Mouse (Mus musculus): ENCODE measurements around the gene Ubl5. TPM values are rescaled to one million over a fixed set of nuclear protein-coding genes. Genes with fewer than 3 reads are reported as not detected.

Ubl5 gene
- polyA plus RNA-seq, 1 experiment from 2014 or later, result 481 TPM

DNA sequence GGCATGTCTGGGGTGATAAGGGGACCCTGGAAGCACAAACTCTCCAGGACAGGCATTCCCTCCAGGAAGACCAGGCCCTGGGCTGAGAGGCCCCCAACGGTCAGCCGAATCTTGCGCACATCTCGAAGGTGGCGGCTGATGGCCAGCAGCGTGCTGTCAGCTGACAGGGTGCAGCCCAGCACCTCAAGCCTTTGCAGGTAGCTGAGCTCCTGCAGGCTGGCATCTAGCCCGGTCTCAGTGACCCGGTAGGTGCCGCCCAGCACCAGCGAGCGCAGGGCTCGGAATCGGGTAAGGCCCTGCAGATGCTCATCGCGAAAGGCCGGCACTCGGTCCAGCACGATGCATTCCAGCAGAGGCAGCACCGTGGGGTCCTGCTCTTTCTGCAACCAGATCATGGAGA lies 4.1 kb upstream of the Ubl5 start:
- DNase-seq (ENCODE audit: low spot score) (no peak), ATAC-seq (ENCODE audit: low FRiP score, low TSS enrichment) (no peak)
- 92% methylated on average over 19 of the region's 19 CpGs for WGBS
- Histone ChIP-seq H3K4me2 (replicated peaks; ENCODE audit: low read depth) (no peak overlapping the region), H3K4me3 (ENCODE audit: low read depth, low read length) (no peak overlapping the region), H3K9ac (ENCODE audit: low read length) (no peak overlapping the region), H3K36me3 (ENCODE audit: control insufficient read depth, insufficient read depth, low read length) (peaks cover 16% of the 10 kb centered on the region), H3K27me3 (ENCODE audit: control insufficient read depth, insufficient read depth, low read length) (no peaks in the 10 kb centered on the region), H3K9me3 (ENCODE audit: control insufficient read depth, low read length) (no peaks in the 10 kb centered on the region), H3K27ac (replicated peaks) (no peak overlapping the region), H3K4me1 (replicated peaks; ENCODE audit: control insufficient read depth, insufficient read depth) (no peaks in the 10 kb centered on the region)
- TF ChIP-seq EP300 (optimal IDR thresholded peaks at IDR 0.05) (no peak), CTCF (IDR thresholded peaks at IDR 0.05; ENCODE audit: low read depth) (no peak)

GRCm38 (mm10) chr9:20639486-20639885 lies 3.2 kb upstream of the Ubl5 start:
- Histone ChIP-seq H3K4me2 (replicated peaks; ENCODE audit: low read depth) (no peak overlapping the region), H3K27me3 (ENCODE audit: control insufficient read depth, insufficient read depth, low read length) (no peaks in the 10 kb centered on the region), H3K9me3 (ENCODE audit: control insufficient read depth, low read length) (no peaks in the 10 kb centered on the region), H3K27ac (replicated peaks) (no peak overlapping the region), H3K9ac (ENCODE audit: low read length) (no peak overlapping the region), H3K36me3 (ENCODE audit: control insufficient read depth, insufficient read depth, low read length) (peaks cover 16% of the 10 kb centered on the region), H3K4me1 (replicated peaks; ENCODE audit: control insufficient read depth, insufficient read depth) (no peaks in the 10 kb centered on the region), H3K4me3 (ENCODE audit: low read depth, low read length) (no peak overlapping the region)
- TF ChIP-seq CTCF (IDR thresholded peaks at IDR 0.05; ENCODE audit: low read depth), result no peak
- no peak for TF ChIP-seq EP300 (optimal IDR thresholded peaks at IDR 0.05)
- 91% methylated on average over 4 of the region's 4 CpGs for WGBS
- ATAC-seq (ENCODE audit: low FRiP score, low TSS enrichment), result no peak
- no peak for DNase-seq (ENCODE audit: low spot score)

DNA sequence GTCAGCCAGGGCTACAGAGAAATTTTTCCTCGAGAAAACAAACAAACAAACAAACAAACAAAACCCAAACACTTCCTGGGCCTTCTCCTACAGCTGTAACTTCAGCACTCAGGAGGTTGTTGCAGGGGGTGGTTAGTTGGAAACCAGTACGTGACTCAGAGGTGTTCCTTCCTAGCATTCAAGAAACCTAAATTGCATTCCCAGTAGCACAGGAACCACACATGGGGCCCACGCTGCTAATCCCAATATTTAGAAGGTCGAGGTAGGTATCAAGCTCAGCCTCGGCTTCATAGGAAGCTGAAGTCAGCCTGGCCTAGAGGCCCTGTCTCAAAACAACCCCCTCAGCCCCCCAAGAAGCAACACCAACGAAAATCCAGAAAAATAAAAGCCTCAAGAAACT lies 1.2 kb upstream of the Ubl5 start:
- Histone ChIP-seq H3K9ac (ENCODE audit: low read length) (peak overlapping the region; percentile 89), H3K4me3 (ENCODE audit: low read depth, low read length) (peak overlapping the region; percentile 79), H3K9me3 (ENCODE audit: control insufficient read depth, low read length) (no peaks in the 10 kb centered on the region), H3K27me3 (ENCODE audit: control insufficient read depth, insufficient read depth, low read length) (no peaks in the 10 kb centered on the region), H3K4me1 (replicated peaks; ENCODE audit: control insufficient read depth, insufficient read depth) (no peaks in the 10 kb centered on the region), H3K4me2 (replicated peaks; ENCODE audit: low read depth) (peak overlapping the region; percentile 94), H3K27ac (replicated peaks) (peak overlapping the region; percentile 83; the same call in 1 of the 2 replicates), H3K36me3 (ENCODE audit: control insufficient read depth, insufficient read depth, low read length) (peaks cover 16% of the 10 kb centered on the region)
- ATAC-seq (ENCODE audit: low FRiP score, low TSS enrichment) (no peak), DNase-seq (ENCODE audit: low spot score) (no peak)
- WGBS, result 8% methylated on average over 6 of the region's 6 CpGs
- TF ChIP-seq CTCF (IDR thresholded peaks at IDR 0.05; ENCODE audit: low read depth), result no peak

DNA sequence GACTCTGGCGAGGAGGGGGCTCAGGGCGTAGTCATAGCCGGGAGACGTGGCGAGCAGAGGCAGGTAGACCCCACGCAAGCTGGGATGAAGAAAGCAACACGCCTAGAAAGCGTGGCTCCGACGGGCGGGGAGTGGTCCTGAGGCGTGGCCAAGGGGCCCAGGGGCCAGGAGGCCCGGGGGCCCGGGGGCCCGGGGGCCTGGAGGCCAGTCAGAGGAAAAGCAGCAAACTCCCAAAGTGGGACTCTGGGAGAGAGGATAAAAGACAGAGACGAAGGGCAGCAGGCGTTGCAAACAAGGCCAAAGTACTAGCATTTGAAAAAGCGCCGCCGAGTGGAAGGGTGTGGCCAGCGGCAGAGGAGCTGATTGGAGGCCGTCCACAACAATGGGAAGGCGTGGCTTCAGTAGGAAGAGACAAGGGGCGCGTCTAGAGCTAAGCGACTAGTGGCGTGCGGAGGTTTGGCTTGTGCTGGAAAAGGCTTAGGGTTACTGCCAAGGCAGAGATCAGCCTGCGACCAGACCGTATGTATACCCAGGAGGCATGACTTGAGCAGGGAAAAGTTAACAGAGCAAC lies 303 bp downstream of the Ubl5 start:
- Histone ChIP-seq H3K36me3 (ENCODE audit: control insufficient read depth, insufficient read depth, low read length) (peaks cover 10% of the 10 kb centered on the region), H3K4me2 (replicated peaks; ENCODE audit: low read depth) (peak overlapping the region; percentile 94), H3K9me3 (ENCODE audit: control insufficient read depth, low read length) (no peaks in the 10 kb centered on the region), H3K4me1 (replicated peaks; ENCODE audit: control insufficient read depth, insufficient read depth) (no peaks in the 10 kb centered on the region), H3K27ac (replicated peaks) (peak overlapping the region; percentile 91), H3K27me3 (ENCODE audit: control insufficient read depth, insufficient read depth, low read length) (no peaks in the 10 kb centered on the region), H3K9ac (ENCODE audit: low read length) (peak overlapping the region; percentile 65), H3K4me3 (ENCODE audit: low read depth, low read length) (peak overlapping the region; percentile 79)
- ATAC-seq (ENCODE audit: low FRiP score, low TSS enrichment) (peak; percentile 91), DNase-seq (ENCODE audit: low spot score) (peak; percentile 92)
- TF ChIP-seq CTCF (IDR thresholded peaks at IDR 0.05; ENCODE audit: low read depth) (peak; percentile 39; the same call in 1 of the 2 replicates), EP300 (optimal IDR thresholded peaks at IDR 0.05) (no peak)
- 0% methylated on average over 30 of the region's 30 CpGs for WGBS

- DNase-seq (ENCODE audit: low spot score), result no peak
These were observed 1.1 kb downstream of the Ubl5 start for GRCm38 (mm10) chr9:20643781-20644180.

GRCm38 (mm10) chr9:20644360-20645081 lies 1.8 kb downstream of the Ubl5 start, which contains the start of gene Fbxl12:
Fbxl12 (minus strand) TSS chr9:20644767.
- Histone ChIP-seq H3K4me3 (ENCODE audit: low read depth, low read length) (peak within 1 kb of the TSS; percentile 79), H3K4me2 (replicated peaks; ENCODE audit: low read depth) (peak within 1 kb of the TSS; percentile 94), H3K27ac (replicated peaks) (peak within 1 kb of the TSS; percentile 91), H3K36me3 (ENCODE audit: control insufficient read depth, insufficient read depth, low read length) (no peaks in the 10 kb centered on the region), H3K4me1 (replicated peaks; ENCODE audit: control insufficient read depth, insufficient read depth) (no peaks in the 10 kb centered on the region), H3K9me3 (ENCODE audit: control insufficient read depth, low read length) (no peaks in the 10 kb centered on the region), H3K9ac (ENCODE audit: low read length) (peak within 1 kb of the TSS; percentile 76), H3K27me3 (ENCODE audit: control insufficient read depth, insufficient read depth, low read length) (no peaks in the 10 kb centered on the region)
- TF ChIP-seq EP300 (optimal IDR thresholded peaks at IDR 0.05), result peak; percentile 21
- TF ChIP-seq CTCF (IDR thresholded peaks at IDR 0.05; ENCODE audit: low read depth), result no peak
- DNase-seq (ENCODE audit: low spot score) (peak; percentile 82), ATAC-seq (ENCODE audit: low FRiP score, low TSS enrichment) (peak; percentile 63)
- under 1% methylated on average over 43 of the region's 43 CpGs for WGBS

More at GRCm38 (mm10) chr9:20643781-20644180, 1.1 kb downstream of the Ubl5 start:
- no peak for ATAC-seq (ENCODE audit: low FRiP score, low TSS enrichment)
- Histone ChIP-seq H3K4me3 (ENCODE audit: low read depth, low read length) (peak overlapping the region; percentile 79), H3K4me2 (replicated peaks; ENCODE audit: low read depth) (peak overlapping the region; percentile 94), H3K4me1 (replicated peaks; ENCODE audit: control insufficient read depth, insufficient read depth) (no peaks in the 10 kb centered on the region), H3K27ac (replicated peaks) (peak overlapping the region; percentile 91), H3K9me3 (ENCODE audit: control insufficient read depth, low read length) (no peaks in the 10 kb centered on the region), H3K9ac (ENCODE audit: low read length) (peak overlapping the region; percentile 65), H3K27me3 (ENCODE audit: control insufficient read depth, insufficient read depth, low read length) (no peaks in the 10 kb centered on the region), H3K36me3 (ENCODE audit: control insufficient read depth, insufficient read depth, low read length) (peaks cover 3% of the 10 kb centered on the region)
- no peak for TF ChIP-seq EP300 (optimal IDR thresholded peaks at IDR 0.05)
- TF ChIP-seq CTCF (IDR thresholded peaks at IDR 0.05; ENCODE audit: low read depth), result no peak
- WGBS, result 4% methylated on average over 13 of the region's 13 CpGs

Measured in stomach, postnatal 0 days (tissue).